Mouse (Mus musculus) adrenal gland, adult 8-10 months (tissue): ENCODE results near the gene Magi1. TPM values are rescaled to one million over a fixed set of nuclear protein-coding genes. Genes with fewer than 3 reads are reported as not detected.

Experiments used
- total RNA-seq, 4 experiments: library from RNA; stranded (reverse); gene quantifications; 2 replicates each; pipeline ENCODE4 v1.2.4; 2022

Gene Magi1
- total RNA-seq, 4 experiments from 2014 or later, result 16.5 to 69.9 (median 38.8) TPM

Other genes with a start within 250 kb of the Magi1 start
- gene Slc25a26, start 216.4 kb upstream of the Magi1 start, total RNA-seq, result 10 to 100 TPM; 11.0 to 18.0 (median 14.9) TPM